ENCODE assay signal across 7 mouse cellular contexts in the genomic region with DNA sequence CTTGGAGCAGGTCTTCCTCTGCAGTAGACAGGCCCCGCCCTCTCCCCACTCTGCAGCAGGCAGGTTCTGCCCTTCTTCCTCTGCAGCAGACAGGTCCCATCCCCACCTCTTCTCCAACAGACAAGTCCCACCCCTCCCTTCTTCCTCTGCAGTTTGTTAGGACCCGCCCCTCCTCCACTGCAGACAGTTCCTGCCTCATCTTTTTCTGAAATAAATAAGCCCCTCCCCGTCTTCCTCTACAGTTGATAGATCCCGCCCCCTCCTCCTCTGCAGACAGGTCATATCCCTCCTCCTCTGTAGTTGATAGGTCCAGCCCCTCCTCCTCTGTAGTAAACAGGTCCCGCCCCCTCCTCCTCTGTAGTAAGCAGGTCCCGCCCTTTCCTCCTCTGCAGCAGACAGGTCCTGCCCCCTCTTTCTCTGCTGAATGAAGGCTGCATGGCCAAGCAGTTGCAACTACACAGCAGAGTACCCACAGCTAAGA.
DNase-seq lines count a peak whose midpoint lies in the region; ATAC-seq and TF ChIP-seq lines count a peak whose summit lies in the region.

No protein-coding gene starts in this region.

- TF ChIP-seq EP300 in liver, postnatal 0 days (IDR thresholded peaks at IDR 0.05; ENCODE audit: low read depth), result no peak

- WGBS in forebrain, postnatal 0 days, result 41% methylated on average over 6 of the region's 6 CpGs
- 18% methylated on average over 6 of the region's 6 CpGs for WGBS in liver, postnatal 0 days (ENCODE audit: insufficient replicate concordance)

- H3K9ac ChIP-seq in forebrain, postnatal 0 days, result no peak overlapping the region
- no peak overlapping the region for H3K9ac ChIP-seq in liver, postnatal 0 days (replicated peaks)

- no peaks in the 10 kb centered on the region for H3K9me3 ChIP-seq in forebrain, postnatal 0 days (ENCODE audit: low read length)
- H3K9me3 ChIP-seq in liver, postnatal 0 days (ENCODE audit: low read length), result no peaks in the 10 kb centered on the region

- ATAC-seq in forebrain, postnatal 0 days, result peak; percentile 26; the same call in 1 of the 2 replicates
- peak; percentile 88 for ATAC-seq in liver, postnatal 0 days

- no peak overlapping the region for H3K27ac ChIP-seq in forebrain, postnatal 0 days (ENCODE audit: low read depth, low read length)
- peak overlapping the region; percentile 30; the same call in 1 of the 2 replicates for H3K27ac ChIP-seq in liver, postnatal 0 days (ENCODE audit: low read depth)

- intact Hi-C loops in left cerebral cortex, postnatal 4 days (cut with DNase I), result no loop called here

- TF ChIP-seq CTCF in forebrain, postnatal 0 days (IDR thresholded peaks at IDR 0.05; ENCODE audit: low read depth), result no peak
- TF ChIP-seq CTCF in liver, postnatal 0 days (IDR thresholded peaks at IDR 0.05; ENCODE audit: low read depth), result no peak

- DNase-seq in CD4-positive helper T cell, adult 2 months (ENCODE audit: low read depth, low spot score), result peak; percentile 91
- DNase-seq in MEL-GATA-1-ER (ENCODE audit: extremely low read depth, low read depth), result peak; percentile 76
- no peak for DNase-seq in forebrain, postnatal 0 days
- peak; percentile 66 for DNase-seq in liver, postnatal 0 days
- peak; percentile 66 to 67 for DNase-seq in spleen, postnatal 36 days (ENCODE audit: low spot score in 2 of 2)
- DNase-seq in left cerebral cortex, postnatal 4 days, result no peak
- DNase-seq in urinary bladder, adult 18-20 months (ENCODE audit: low spot score in 2 of 2), result no peak

- no peaks in the 10 kb centered on the region for H3K36me3 ChIP-seq in forebrain, postnatal 0 days (ENCODE audit: insufficient read depth)
- no peaks in the 10 kb centered on the region for H3K36me3 ChIP-seq in liver, postnatal 0 days (replicated peaks; ENCODE audit: insufficient read depth, low read length)

- peaks cover 5% of the 10 kb centered on the region; the same call in 1 of the 2 replicates for H3K4me1 ChIP-seq in forebrain, postnatal 0 days (ENCODE audit: insufficient read depth)
- H3K4me1 ChIP-seq in liver, postnatal 0 days (ENCODE audit: insufficient read depth), result peaks cover 3% of the 10 kb centered on the region; the same call in 1 of the 2 replicates

- H3K4me2 ChIP-seq in forebrain, postnatal 0 days (ENCODE audit: low read depth), result no peak overlapping the region
- peak overlapping the region; percentile 30 for H3K4me2 ChIP-seq in liver, postnatal 0 days (ENCODE audit: low read depth, low read length)

- H3K27me3 ChIP-seq in forebrain, postnatal 0 days (ENCODE audit: insufficient read depth, low read length), result no peaks in the 10 kb centered on the region
- no peaks in the 10 kb centered on the region for H3K27me3 ChIP-seq in liver, postnatal 0 days (ENCODE audit: insufficient read depth, low read length)

- H3K4me3 ChIP-seq in forebrain, postnatal 0 days (ENCODE audit: low read depth, low read length), result no peak overlapping the region
- no peak overlapping the region for H3K4me3 ChIP-seq in liver, postnatal 0 days (ENCODE audit: low read depth, low read length)

Comparison
In these comparisons a context has a peak if more than half of its experiments do, and no peak if none do; other contexts are left out.
1. DNase-seq: peak in CD4-positive helper T cell, adult 2 months (single experiment), MEL-GATA-1-ER (single experiment), liver, postnatal 0 days (single experiment) and spleen, postnatal 36 days (2 of 2); none in forebrain, postnatal 0 days (single experiment), left cerebral cortex, postnatal 4 days (single experiment) and urinary bladder, adult 18-20 months (0 of 2).